Mouse (Mus musculus) right cerebral cortex, adult 18-20 months (tissue): ENCODE results near the gene Mitf.

Experiments
- DNase-seq: peaks from one replicate; pipeline ENCODE4 v3.0.0; 2022; ENCODE audit warnings: mixed read lengths

Mitf gene

GRCm38 (mm10) chr6:98049551-98049950 lies 242.7 kb downstream of the Mitf start:
- DNase-seq, result no peak

GRCm38 (mm10) chr6:98061878-98062277 lies 255.0 kb downstream of the Mitf start:
- no peak for DNase-seq

- no peak for DNase-seq
Observed at GRCm38 (mm10) chr6:98064926-98065325, 258.1 kb downstream of the Mitf start.

- no peak for DNase-seq
Observed at GRCm38 (mm10) chr6:98066420-98066819, 259.6 kb downstream of the Mitf start.
